Mouse (Mus musculus): Measurements from ENCODE around the gene Dmac1. TPM values are rescaled to one million over a fixed set of nuclear protein-coding genes. Genes with fewer than 3 reads are reported as not detected.
A peak's percentile ranks its signal among the peaks of the same experiment; 100 is the strongest.
"Not testable (repeated sequence)": the region's sequence is repeated elsewhere in the genome, so short reads cannot be mapped to it uniquely, and the experiment has no call there.

The Dmac1 gene
- 38.0 and 47.2 TPM in 2 replicates for polyA plus RNA-seq (2012; rRNA removed)

- peak; percentile 50 for DNase-seq (ENCODE audit: low read depth)
Observed at GRCm38 (mm10) chr4:75278197-75279175, at the start of gene Dmac1. TSS of gene Dmac1 (minus strand) at chr4:75278305.

DNA sequence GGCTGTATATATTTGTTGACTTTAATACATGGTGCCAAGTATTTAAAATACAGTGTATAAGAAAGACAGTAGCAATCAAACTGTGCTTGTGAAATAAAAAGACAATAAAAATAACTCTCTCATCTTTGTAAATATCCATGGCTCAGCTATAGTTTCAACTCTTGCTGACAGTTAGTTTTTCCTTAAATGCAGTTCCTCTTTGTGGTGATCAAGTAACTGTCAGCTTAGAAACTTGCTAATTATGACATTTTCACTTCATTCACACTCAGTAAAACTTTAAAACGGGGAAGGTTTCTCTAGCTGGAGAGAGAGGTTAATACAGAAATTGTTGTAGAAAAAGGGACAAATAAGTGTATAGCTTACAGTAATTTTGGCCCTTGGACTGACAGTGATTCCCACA lies 37.3 kb upstream of the Dmac1 start:
- no peak for DNase-seq (ENCODE audit: low read depth)

GRCm38 (mm10) chr4:75315007-75315406 lies 36.9 kb upstream of the Dmac1 start:
- no peak for DNase-seq (ENCODE audit: low read depth)

DNA sequence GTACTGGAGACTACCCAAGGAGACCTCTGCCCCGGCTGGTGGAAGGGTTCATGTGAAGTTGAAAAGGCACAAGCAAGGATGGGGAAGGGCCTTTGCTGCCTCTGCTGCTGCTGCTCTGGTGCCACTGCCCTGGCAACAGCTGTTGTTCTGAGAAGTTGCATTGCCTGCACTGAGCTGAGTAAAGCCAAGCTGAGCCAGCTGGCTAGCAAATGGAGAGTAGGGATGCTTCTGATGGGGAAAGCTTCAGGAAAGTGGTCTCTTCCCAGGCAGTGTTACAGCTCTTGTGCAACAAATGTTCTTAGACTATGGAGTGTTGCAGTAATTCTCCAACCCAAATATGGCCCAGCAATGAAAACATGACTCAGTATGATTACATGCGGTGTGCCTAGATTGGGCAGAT lies 33.8 kb upstream of the Dmac1 start:
- no peak for DNase-seq (ENCODE audit: low read depth)

DNA sequence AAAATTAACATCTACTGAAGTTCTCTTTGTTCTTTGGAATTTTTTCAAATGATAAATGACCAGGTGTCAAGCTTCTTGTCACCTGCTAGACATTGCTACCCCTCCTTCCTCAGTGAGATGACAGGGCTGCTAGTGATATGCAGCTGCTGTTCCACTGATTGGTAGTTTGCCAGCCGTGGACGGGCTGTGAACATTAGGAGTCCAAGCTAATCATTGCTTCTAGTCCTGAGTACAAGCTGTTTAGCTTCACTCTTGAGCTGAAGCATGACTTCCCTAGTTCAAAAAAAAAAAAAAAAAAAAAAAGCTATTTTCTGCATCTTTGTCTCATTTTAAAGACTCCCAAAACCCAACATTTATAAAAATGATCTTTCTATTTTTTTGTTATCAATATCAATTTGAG lies 33.2 kb upstream of the Dmac1 start:
- DNase-seq (ENCODE audit: low read depth) = no peak

GRCm38 (mm10) chr4:75300205-75300972 lies 22.3 kb upstream of the Dmac1 start:
- DNase-seq (ENCODE audit: low read depth) = no peak

DNA sequence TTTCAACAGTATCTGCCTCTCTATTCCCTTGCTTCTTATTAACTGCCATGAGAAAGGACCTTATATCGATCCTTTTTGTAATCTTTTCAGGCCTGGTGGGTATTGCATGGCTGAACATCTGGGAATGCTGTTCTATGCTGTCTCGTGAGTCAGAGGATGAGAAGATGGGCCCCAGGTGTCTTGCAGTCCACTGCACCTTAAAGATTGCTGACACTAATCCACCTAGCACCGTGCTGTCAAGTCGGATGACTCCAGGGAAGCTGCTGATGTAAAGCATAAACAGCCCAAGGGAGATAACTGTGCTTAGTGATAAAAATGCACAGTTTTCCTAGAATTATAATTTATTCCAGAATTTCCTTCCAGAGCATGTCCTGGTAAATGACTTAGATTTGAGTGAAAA lies 14.2 kb upstream of the Dmac1 start:
- no peak for DNase-seq (ENCODE audit: low read depth)

- DNase-seq (ENCODE audit: low read depth) = no peak
Observed at GRCm38 (mm10) chr4:75291142-75291541, 13.0 kb upstream of the Dmac1 start.

DNA sequence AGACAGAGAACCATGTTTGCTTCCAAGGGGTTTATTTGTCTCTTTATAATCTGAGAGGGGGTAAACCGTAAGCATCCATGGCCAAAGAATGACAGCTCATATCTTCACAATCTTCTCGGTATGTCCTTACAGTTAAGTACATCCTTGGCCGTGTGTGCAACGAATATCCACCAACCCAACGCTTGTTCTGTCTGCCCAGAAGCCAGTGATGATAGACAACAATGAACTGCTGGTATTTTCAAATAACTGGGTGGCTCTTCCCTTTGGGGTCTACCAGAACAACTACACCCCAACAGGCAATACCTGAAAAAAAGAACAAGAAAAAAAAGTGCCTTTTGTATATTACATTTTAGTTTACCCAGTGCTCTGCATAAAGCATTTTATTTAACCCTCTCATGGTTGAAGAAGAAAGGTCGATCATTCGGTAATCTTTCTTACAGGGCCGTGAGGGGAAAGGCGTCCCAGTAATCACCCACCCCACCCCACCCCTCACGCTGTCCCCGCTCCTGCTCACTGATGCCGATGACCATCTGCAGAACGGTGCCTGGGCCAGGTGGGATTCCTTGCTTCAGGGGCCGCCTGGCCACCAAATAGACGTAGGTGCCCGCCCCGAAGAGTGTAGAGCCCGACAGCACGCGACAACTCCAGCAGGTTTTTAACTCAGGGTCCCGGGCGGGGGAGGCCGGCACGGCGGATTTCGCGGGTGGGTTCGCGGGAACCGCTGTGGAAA lies 473 bp downstream of the Dmac1 start:
- DNase-seq (ENCODE audit: low read depth) = no peak

GRCm38 (mm10) chr4:75275737-75276136 lies 2.4 kb downstream of the Dmac1 start:
- DNase-seq (ENCODE audit: low read depth) = no peak

- no peak for DNase-seq (ENCODE audit: low read depth)
Observed at GRCm38 (mm10) chr4:75267866-75268265, 10.2 kb downstream of the Dmac1 start.

- no peak for DNase-seq (ENCODE audit: low read depth)
Observed at GRCm38 (mm10) chr4:75266773-75267550, 11.1 kb downstream of the Dmac1 start.

GRCm38 (mm10) chr4:75264219-75264618 lies 13.9 kb downstream of the Dmac1 start:
- DNase-seq (ENCODE audit: low read depth) = no peak

GRCm38 (mm10) chr4:75263556-75264129 lies 14.5 kb downstream of the Dmac1 start:
- no peak for DNase-seq (ENCODE audit: low read depth)

DNA sequence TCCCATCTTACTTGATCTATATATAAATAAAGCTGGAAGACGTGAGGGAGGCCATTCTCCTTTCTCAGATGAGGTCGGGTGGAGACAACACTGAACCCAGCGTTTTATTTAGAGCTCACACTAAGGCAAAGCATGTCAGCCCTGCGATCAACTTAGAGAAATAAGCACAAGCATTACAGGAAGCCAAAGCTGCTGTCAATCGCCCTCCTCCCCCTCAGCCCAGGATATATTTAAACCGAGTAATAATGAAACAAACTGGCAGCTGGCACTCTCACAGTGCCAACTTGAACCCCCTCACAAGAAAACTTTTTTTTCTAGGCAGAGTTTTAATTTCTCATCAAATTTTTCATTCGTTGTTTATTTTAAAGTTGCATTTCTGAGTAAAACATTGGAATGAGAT lies 15.7 kb downstream of the Dmac1 start:
- DNase-seq (ENCODE audit: low read depth) = no peak

- DNase-seq (ENCODE audit: low read depth) = no peak
Observed at GRCm38 (mm10) chr4:75260156-75260555, 17.9 kb downstream of the Dmac1 start.

DNA sequence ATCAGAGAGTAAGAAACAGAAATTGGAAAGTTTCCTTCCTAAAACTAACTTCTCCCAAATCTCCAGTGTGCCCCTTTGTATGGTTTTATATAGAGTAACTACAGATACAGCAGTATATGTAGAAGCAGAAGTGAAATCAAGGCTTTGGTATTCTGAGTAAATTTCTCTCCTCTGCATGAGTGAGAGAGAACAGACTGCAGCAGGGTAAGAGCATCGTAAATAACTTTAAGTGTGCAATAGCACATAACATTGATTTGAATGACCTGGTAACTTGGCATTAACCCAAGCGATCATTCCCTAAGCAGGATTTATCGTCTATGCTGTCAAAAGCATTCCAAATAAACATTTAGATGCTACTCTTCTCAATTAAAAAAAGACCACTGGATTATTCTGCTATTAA lies 18.7 kb downstream of the Dmac1 start:
- no peak for DNase-seq (ENCODE audit: low read depth)

- DNase-seq (ENCODE audit: low read depth) = not testable (repeated sequence)
Observed at GRCm38 (mm10) chr4:75234602-75235001, 43.5 kb downstream of the Dmac1 start.
